Mouse (Mus musculus): Measurements from ENCODE around the gene Lhx3.

DNA sequence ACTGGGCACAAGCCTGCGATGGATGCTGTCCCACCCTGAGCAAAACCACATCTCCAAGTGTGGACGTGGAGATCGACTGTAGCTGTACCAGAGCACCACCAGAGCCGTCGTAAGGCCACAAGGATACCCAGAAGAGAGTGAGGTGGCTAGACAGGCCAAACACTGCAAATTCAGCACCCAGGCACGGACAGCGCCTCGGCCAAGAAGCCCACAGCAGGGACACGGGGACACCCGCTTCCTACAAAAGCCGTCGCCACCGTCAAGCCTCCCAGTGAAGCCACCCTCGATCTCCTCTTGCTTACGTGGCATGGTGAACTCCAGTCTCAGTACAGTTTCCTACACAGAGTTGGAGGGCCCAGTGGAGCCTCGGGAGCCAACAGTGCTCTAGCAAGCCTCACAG is 3.0 kb downstream of the Lhx3 start:
- TF ChIP-seq CHD2 (IDR thresholded peaks at IDR 0.05; ENCODE audit: low read depth, low read length) (no peak), HCFC1 (IDR thresholded peaks at IDR 0.05; ENCODE audit: borderline replicate concordance, insufficient read depth, low read length) (no peak), ZNF384 (IDR thresholded peaks at IDR 0.05; ENCODE audit: low read depth, low read length) (no peak), MAFK (IDR thresholded peaks at IDR 0.05; ENCODE audit: insufficient read depth, low read depth, low read length) (no peak), ZC3H11A (IDR thresholded peaks at IDR 0.05; ENCODE audit: borderline replicate concordance, low read depth, low read length) (no peak)

Data from ES-E14 (cell line).